Mouse (Mus musculus): ENCODE measurements around the gene Auts2. TPM values are rescaled to one million over a fixed set of nuclear protein-coding genes. Genes with fewer than 3 reads are reported as not detected.
"Not testable (repeated sequence)": the region's sequence is repeated elsewhere in the genome, so short reads cannot be mapped to it uniquely, and the experiment has no call there.

Auts2 gene
- 84.0 and 95.1 TPM in 2 replicates for polyA plus RNA-seq (2015; fragmentation: Nextera tagmentation; extraction: Ambion mirVana)

DNA sequence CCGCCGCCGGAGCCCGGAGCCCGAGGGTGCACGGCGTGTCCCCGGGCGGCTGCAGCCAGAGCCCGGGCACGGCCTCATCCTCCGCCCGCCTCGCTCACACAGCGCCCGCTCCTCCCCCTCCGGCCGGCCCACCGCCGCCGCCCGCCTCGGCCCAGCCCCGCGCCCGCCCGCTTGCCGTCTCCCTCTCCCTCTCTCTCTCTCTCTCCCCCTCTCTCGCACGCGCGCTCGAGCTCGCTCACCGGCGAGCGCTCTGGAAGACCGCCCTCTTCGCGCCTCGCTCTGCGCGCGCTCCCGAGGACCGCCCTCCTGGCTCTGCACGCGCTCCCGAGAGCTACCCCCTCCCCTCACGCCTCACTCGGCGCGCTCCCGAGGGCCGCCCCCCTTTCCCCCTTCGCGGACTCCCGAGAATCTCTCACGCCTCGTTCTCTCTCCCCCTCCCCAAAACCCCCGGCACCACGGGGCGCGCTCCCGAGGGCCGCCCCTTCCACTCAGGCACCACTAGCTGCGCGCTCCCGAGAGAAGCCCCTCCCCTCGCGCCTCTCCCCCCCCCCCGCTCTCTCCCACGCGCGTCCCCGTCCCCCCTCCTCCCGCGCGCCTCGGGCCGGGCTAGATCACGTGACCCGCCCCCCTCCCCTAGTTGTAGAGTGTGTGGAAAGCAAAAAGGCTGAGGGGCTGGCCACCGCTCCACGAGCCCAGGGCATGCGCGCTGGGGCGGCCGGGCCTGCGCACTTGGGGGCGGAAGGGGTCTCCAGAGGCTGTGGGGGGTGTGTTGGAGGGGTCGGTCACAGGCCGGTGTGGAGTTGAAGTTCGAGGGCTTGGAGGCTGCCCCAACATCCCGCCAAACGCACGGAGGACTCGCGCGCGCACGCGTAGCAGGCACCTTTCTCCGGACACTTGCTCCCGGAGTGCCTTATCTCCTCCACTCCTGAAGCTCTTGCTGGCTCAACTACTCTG lies at the start of gene Auts2:
Gene Auts2, minus strand, starts transcription at position 227 of the 954 bp plus-strand sequence.
- no peaks in the 10 kb centered on the region for H3K36me3 ChIP-seq (ENCODE audit: poor library complexity, severe bottlenecking)
- H3K4me2 ChIP-seq: peak within 1 kb of the TSS; percentile 81
- WGBS: under 1% methylated on average over 69 of the region's 105 CpGs

DNA sequence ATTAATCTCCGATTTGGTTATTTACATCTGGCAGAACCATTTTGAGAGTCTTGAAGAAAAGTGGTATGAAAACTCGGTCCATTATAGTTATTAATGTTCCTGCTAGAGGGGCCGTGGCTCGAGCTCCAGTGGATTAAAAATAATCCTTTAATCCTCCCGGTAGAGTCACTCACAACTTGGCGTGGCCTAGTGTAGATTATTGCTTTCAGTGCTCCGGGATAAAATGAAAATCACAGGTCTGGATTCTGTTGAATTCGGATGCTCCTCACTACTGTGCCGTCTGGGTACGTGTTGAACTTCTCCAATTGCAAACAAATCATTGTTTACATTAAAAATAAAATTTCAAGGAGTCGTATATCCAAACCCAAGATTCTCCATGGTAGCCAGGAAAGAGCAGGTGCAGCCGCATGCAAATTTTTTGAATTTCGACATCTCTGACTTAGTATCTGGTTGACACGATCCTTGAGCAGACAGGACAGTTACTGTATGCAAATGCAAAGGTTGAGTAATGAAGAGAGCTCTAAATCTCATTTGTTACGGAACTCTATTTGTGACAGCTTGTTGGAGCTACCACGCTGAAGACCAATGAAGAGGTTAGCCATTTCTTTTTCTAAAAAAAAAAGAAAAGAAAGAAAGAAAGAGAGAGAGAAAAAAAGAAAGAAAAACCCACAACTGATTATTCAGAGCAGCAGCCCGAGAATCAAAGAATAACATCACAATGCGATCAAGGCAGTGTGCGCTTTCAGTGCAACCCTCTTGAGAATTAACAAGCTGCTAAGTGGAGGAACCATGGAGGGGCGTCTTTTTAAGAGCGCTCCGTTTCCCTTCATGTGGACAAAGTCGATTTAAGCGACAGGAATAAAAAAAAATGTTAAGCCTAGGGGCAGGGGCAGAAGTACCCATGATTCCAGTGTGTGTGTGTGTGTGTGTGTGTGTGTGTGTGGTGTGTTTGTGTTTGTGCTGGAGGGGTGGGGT lies 48.9 kb upstream of the Auts2 start:
- H3K9me3 ChIP-seq (replicated peaks): no peaks in the 10 kb centered on the region
- no peaks in the 10 kb centered on the region for H3K27me3 ChIP-seq
- H3K36me3 ChIP-seq (ENCODE audit: poor library complexity, severe bottlenecking): no peaks in the 10 kb centered on the region
- no peak overlapping the region for H3K27ac ChIP-seq
- H3K4me2 ChIP-seq: no peak overlapping the region
- peaks cover 11% of the 10 kb centered on the region; the same call in 1 of the 2 replicates for H3K4me1 ChIP-seq
- no peak overlapping the region for H3K4me3 ChIP-seq
- no peak overlapping the region for H3K9ac ChIP-seq
- no peak for ATAC-seq
- 56% methylated on average over 24 of the region's 24 CpGs for WGBS

More for the DNA sequence above, at the start of gene Auts2:
- no peaks in the 10 kb centered on the region for H3K9me3 ChIP-seq (replicated peaks)
- ATAC-seq: peak; percentile 94
- peak within 1 kb of the TSS; percentile 93 for H3K27ac ChIP-seq
- peak within 1 kb of the TSS; percentile 98 for H3K9ac ChIP-seq
- peak within 1 kb of the TSS; percentile 91 for H3K4me3 ChIP-seq
- H3K4me1 ChIP-seq: peaks cover 42% of the 10 kb centered on the region
- no peaks in the 10 kb centered on the region for H3K27me3 ChIP-seq

DNA sequence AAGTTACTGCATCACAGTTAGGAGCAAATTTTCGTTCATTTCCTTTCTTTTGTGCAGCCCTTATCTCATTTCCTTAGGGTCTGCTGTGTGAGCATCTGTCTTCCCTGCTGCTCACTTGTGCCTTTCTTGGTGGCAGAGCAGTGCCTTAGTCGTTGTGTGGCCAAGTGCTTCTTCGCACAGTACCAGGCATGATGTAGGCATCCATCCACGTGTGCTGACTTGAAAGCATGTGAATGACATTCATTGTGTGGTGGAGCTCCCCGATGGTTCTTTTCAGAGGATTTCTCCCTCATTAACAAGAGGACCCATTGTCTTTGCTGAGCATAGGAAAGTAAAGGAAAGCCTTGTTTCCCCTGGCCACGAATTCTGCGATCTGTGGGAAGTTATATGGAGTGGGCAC lies 36.6 kb upstream of the Auts2 start:
- 21% methylated on average over 7 of the region's 7 CpGs for WGBS
- H3K27me3 ChIP-seq: peaks cover 4% of the 10 kb centered on the region; the same call in 1 of the 2 replicates
- no peak overlapping the region for H3K9ac ChIP-seq
- no peaks in the 10 kb centered on the region for H3K36me3 ChIP-seq (ENCODE audit: poor library complexity, severe bottlenecking)
- no peak overlapping the region for H3K4me3 ChIP-seq
- ATAC-seq: peak; percentile 57; the same call in 1 of the 2 replicates
- H3K9me3 ChIP-seq (replicated peaks): no peaks in the 10 kb centered on the region
- no peak overlapping the region for H3K27ac ChIP-seq
- no peak overlapping the region for H3K4me2 ChIP-seq
- peaks cover 6% of the 10 kb centered on the region; the same call in 1 of the 2 replicates for H3K4me1 ChIP-seq

DNA sequence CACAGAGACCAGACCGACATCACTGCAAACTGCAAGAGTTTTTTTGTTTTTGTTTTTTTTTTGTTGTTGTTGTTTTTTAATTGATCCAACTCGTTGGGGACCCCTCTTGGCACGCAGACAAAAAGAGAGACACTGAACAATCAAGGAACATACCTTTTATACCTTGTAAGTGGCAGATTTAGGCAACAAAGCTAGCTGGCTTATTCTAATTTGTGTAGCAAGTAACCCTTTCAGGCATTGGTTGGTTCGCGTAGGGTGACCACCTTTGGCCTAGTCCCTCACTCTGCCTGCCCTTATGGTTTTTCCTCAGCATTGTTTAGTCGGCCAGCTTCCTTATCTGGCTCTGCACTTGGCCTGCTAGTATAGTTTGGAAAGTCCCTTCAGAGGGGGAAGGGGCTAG lies 17.6 kb upstream of the Auts2 start:
- H3K4me2 ChIP-seq; H3K9me3 ChIP-seq (replicated peaks); H3K4me1 ChIP-seq; H3K4me3 ChIP-seq; H3K36me3 ChIP-seq (ENCODE audit: poor library complexity, severe bottlenecking); H3K27me3 ChIP-seq; H3K27ac ChIP-seq; ATAC-seq; H3K9ac ChIP-seq: not testable (repeated sequence)
- 72% methylated on average over 6 of the region's 6 CpGs for WGBS

DNA sequence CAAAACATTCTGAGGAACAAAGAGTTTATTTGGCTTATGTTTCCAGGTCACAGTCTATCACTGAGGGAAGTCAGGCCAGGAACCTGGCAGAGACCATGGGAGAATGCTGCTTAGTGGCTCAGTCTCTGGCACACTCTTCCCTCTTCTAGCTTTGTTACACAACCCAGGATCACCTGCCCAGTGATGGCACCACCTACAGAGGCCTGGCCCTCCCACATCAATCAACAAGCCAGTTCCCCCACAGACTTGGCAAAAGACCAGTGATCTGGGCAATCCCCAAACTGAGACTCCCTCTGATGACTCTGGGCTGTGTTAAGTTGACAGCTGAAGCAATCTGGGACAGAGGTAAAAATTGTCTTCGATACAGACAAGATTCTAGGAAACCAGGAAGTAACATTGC lies 2.6 kb upstream of the Auts2 start:
- no peaks in the 10 kb centered on the region for H3K27me3 ChIP-seq
- no peak overlapping the region for H3K9ac ChIP-seq
- no peak overlapping the region for H3K4me3 ChIP-seq
- H3K4me2 ChIP-seq: no peak overlapping the region
- no peak for ATAC-seq
- H3K4me1 ChIP-seq: peaks cover 20% of the 10 kb centered on the region
- 81% methylated on average over 1 of the region's 1 CpGs for WGBS
- H3K9me3 ChIP-seq (replicated peaks): no peaks in the 10 kb centered on the region
- H3K36me3 ChIP-seq (ENCODE audit: poor library complexity, severe bottlenecking): no peaks in the 10 kb centered on the region
- H3K27ac ChIP-seq: no peak overlapping the region

DNA sequence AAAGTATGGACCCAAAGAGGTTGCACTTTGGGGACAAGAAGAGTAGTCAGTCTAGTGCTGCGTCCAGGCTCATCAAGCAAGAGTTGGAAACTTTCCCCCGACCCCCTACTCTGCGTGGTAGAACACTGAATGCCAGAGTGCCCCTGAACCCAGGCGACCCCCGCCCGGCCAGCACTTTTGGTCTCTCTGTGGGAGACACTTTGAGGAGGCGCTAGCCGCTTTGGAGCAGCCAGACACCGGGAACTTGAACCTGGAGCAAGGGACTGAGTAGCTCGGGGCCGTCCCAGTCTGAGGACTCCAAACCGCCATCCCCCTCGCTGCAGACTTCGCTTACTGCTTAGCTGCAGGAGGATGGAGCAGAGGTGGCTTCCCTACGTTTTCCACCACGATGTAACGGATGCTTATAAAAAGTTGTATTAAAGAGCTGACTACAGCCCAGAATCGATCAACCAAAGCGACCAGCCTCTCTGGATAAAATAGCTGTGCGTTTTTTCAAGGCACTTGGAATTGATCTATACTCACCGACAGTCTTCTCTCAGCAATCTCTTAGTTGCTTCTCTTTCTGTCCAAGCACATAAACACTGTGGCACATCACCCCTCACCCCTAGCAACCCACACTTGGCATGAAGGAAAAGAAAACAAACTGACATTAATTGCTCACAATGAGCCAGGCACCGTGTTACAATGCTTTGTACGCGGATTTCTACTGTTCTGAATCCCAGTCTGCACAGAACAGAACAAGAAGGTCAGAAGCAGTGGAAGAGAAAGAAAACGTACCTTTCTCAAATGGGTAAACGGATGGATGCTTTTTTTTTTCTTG lies 1.2 kb upstream of the Auts2 start:
- 2% methylated on average over 26 of the region's 26 CpGs for WGBS
- H3K9ac ChIP-seq: peak overlapping the region; percentile 98

DNA sequence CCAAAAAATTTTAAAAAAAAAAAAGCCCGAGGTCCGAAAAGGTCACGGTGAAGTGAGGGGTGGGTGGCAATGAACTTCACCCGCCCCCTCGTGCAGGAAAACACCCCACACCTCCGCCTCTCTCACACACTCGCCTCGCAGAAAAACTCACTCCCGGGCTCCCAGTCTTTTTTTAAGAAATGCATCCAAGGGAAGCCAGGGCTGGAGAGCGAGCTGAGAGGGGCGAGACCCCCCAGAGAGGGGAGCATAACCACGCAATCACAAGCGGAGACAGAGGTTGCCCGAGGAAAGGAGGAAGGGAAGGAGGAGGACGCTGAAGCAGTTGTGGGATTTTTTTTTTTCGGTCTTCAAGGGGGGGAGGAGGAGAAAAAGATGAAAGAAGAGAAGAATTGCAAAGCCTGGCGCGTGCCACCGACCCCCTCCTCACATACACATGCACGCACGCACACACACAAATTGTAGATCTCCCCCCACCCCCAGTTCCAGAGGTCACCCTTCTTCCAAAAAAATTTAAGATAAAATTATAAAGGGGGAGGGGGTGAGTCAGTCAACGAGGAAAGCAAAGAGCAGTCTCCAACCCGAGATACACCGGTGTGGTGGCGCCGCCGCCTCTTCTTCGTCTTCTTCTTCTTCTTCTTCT lies 643 bp downstream of the Auts2 start:
- no peaks in the 10 kb centered on the region for H3K27me3 ChIP-seq
- under 1% methylated on average over 28 of the region's 28 CpGs for WGBS
- H3K9me3 ChIP-seq (replicated peaks): no peaks in the 10 kb centered on the region
- peaks cover 49% of the 10 kb centered on the region for H3K4me1 ChIP-seq
- no peaks in the 10 kb centered on the region for H3K36me3 ChIP-seq (ENCODE audit: poor library complexity, severe bottlenecking)
- no peak; the same call in 1 of the 2 replicates for ATAC-seq
- peak overlapping the region; percentile 81 for H3K4me2 ChIP-seq
- H3K9ac ChIP-seq: peak overlapping the region; percentile 98
- H3K4me3 ChIP-seq: peak overlapping the region; percentile 91
- peak overlapping the region; percentile 93 for H3K27ac ChIP-seq

More for the DNA sequence above, 1.2 kb upstream of the Auts2 start:
- ATAC-seq: no peak
- Histone ChIP-seq H3K4me2 (peak overlapping the region; percentile 81), H3K4me3 (peak overlapping the region; percentile 91), H3K9me3 (replicated peaks) (no peaks in the 10 kb centered on the region), H3K36me3 (ENCODE audit: poor library complexity, severe bottlenecking) (no peaks in the 10 kb centered on the region), H3K4me1 (peaks cover 34% of the 10 kb centered on the region), H3K27me3 (no peaks in the 10 kb centered on the region), H3K27ac (peak overlapping the region; percentile 93)

DNA sequence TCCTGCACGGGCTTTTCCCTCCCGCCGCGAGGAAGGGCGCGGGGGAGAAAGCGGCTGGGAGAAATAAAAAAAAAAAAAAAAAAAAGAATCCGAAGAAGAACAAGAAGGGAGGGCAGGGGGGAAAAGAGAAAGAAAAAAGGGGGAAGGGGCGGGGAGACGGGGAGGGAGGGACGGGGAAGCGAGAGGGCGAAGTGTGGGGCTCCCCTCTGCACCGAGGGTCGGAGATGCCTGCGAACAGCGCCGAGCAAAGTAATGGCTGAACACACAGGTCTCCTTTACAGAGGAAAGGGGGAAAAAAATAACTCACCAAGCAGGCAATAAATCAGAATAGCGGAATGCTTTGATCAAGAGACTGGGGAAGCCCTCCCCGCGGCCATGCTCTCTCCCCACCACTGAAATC lies 1.2 kb downstream of the Auts2 start:
- 1% methylated on average over 14 of the region's 21 CpGs for WGBS
- Histone ChIP-seq H3K27me3 (no peaks in the 10 kb centered on the region), H3K9ac (peak overlapping the region; percentile 98), H3K36me3 (ENCODE audit: poor library complexity, severe bottlenecking) (no peaks in the 10 kb centered on the region), H3K4me1 (peaks cover 54% of the 10 kb centered on the region), H3K9me3 (replicated peaks) (no peaks in the 10 kb centered on the region), H3K4me3 (peak overlapping the region; percentile 91), H3K4me2 (peak overlapping the region; percentile 81), H3K27ac (peak overlapping the region; percentile 93)
- no peak for ATAC-seq

DNA sequence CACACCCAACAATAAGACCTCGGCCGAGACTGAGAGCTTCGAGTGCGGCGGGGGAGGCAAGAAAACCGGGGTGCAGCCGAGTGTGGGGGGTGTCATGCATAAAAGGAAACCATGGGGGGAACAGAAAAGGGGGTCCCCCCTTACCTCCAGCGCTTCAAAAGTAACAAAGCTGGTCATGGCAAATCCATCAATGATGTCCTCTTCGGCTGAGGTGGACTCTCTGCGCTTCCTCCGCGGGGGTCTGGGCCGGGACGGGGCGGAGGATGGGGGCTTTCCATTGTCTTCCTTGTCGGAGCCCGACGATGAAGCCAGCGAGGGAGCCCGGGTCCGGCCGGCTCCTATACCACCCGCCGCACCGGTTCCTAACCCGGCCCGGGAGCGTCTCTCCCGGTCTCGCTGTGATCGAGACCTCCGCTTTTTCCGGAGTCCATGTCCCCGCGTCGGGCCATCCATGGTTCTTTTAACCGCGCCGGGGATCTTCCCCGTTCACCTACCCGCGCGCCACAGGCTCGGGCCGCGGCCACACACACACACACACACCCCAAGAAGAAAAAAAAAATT lies 1.7 kb downstream of the Auts2 start:
- Histone ChIP-seq H3K9me3 (replicated peaks) (no peaks in the 10 kb centered on the region), H3K4me2 (peak overlapping the region; percentile 81), H3K9ac (peak overlapping the region; percentile 98), H3K4me3 (peak overlapping the region; percentile 91), H3K4me1 (peaks cover 59% of the 10 kb centered on the region), H3K27ac (peak overlapping the region; percentile 93), H3K36me3 (ENCODE audit: poor library complexity, severe bottlenecking) (no peaks in the 10 kb centered on the region), H3K27me3 (no peaks in the 10 kb centered on the region)
- under 1% methylated on average over 46 of the region's 46 CpGs for WGBS
- no peak for ATAC-seq

DNA sequence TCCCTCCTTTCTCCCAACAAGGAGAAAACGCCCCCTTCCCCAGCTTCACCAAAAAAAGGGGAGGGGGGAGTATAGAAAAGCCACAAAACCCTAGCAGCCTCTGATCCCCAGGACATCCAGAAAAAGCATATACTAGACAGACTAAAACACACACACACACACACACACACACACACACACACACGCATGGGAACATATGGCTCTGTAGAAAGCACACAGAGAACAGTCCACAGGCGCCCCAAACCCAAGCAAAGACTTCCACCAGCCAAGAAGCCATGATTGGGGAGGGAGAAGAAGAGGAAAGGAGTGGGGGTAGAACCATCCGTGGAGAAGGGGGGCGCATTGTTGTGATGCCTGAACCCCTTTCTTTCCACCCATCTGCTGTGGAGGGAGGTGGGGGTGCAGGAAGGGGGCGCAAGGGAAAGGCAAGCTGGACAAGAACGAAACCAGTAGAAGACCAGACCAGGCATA lies 2.3 kb downstream of the Auts2 start:
- Histone ChIP-seq H3K27ac (peak overlapping the region; percentile 93), H3K4me3 (peak overlapping the region; percentile 91), H3K36me3 (ENCODE audit: poor library complexity, severe bottlenecking) (no peaks in the 10 kb centered on the region), H3K4me1 (peaks cover 65% of the 10 kb centered on the region), H3K4me2 (peak overlapping the region; percentile 81), H3K9ac (peak overlapping the region; percentile 98), H3K9me3 (replicated peaks) (no peaks in the 10 kb centered on the region), H3K27me3 (no peaks in the 10 kb centered on the region)
- WGBS: 0% methylated on average over 7 of the region's 7 CpGs
- no peak for ATAC-seq

All from forebrain, embryonic 13.5 days (tissue).